Mouse (Mus musculus) embryonic facial prominence, embryonic 14.5 days (tissue): ENCODE results near the gene Irak3. TPM values are rescaled to one million over a fixed set of nuclear protein-coding genes. Genes with fewer than 3 reads are reported as not detected.

Experiments
- ATAC-seq: fragments of 200-750 bp; cut with Nextera tagmentation; 2 replicates; pipeline ENCODE4 v1.8.0; 2017; ENCODE audit warnings: low read depth, moderate number of reproducible peaks, moderate TSS enrichment
- DNase-seq: peaks from one replicate; pipeline ENCODE4 v3.0.0-alpha.2; 2015; ENCODE audit warnings: low spot score
- H3K27ac ChIP-seq: fragments of 300-500 bp; sonication (generic); replicated peaks from 2 replicates; pipeline ENCODE4 v1.5.1; 2014; ENCODE audit warnings: low read depth, mild to moderate bottlenecking, low read length, moderate library complexity
- H3K27me3 ChIP-seq: fragments of 300-500 bp; sonication (generic); replicated peaks from 2 replicates; pipeline ENCODE4 v1.6.1; 2014; ENCODE audit warnings: low read length; ENCODE audit not compliant: control insufficient read depth, insufficient read depth
- H3K36me3 ChIP-seq: fragments of 300-500 bp; sonication (generic); 2 replicates; pipeline ENCODE4 v1.6.1; 2014; ENCODE audit warnings: low read length, mixed read lengths; ENCODE audit not compliant: control insufficient read depth, insufficient read depth
- H3K4me1 ChIP-seq: fragments of 300-500 bp; sonication (generic); 2 replicates; pipeline ENCODE4 v1.6.1; 2014; ENCODE audit warnings: antibody characterized with exemption, low read length; ENCODE audit not compliant: control insufficient read depth, insufficient read depth
- H3K4me2 ChIP-seq: fragments of 300-500 bp; sonication (generic); 2 replicates; pipeline ENCODE4 v1.6.1; 2014; ENCODE audit warnings: low read depth, mild to moderate bottlenecking, low read length, moderate library complexity, mixed read lengths
- H3K4me3 ChIP-seq: fragments of 300-500 bp; sonication (generic); 2 replicates; pipeline ENCODE4 v1.5.1; 2014; ENCODE audit warnings: low read depth, mild to moderate bottlenecking, low read length
- H3K9ac ChIP-seq: fragments of 300-500 bp; sonication (generic); 2 replicates; pipeline ENCODE4 v1.6.1; 2014; ENCODE audit warnings: low read depth, mild to moderate bottlenecking, low read length, moderate library complexity, mixed read lengths
- H3K9me3 ChIP-seq: fragments of 300-500 bp; sonication (generic); 2 replicates; pipeline ENCODE4 v1.6.1; 2016; ENCODE audit warnings: low read length; ENCODE audit not compliant: control insufficient read depth
- WGBS: fragments of 180-500 bp; shearing (Covaris S2); extraction: QIAGEN DNeasy Blood & Tissue Kit; methylation state at CpG from one replicate; pipeline ENCODE4 v1.1.7; 2014; 5-methylcytosine and 5-hydroxymethylcytosine counted together
- polyA plus RNA-seq: library from polyadenylated mRNA; unstranded; fragments of >200 nt; fragmentation: Nextera tagmentation; extraction: Ambion mirVana; gene quantifications from 2 replicates; pipeline ENCODE4 v1.2.1, GENCODE M21; 2014

Gene Irak3
- polyA plus RNA-seq, 1 experiment from 2014 or later: 4.2 TPM

DNA sequence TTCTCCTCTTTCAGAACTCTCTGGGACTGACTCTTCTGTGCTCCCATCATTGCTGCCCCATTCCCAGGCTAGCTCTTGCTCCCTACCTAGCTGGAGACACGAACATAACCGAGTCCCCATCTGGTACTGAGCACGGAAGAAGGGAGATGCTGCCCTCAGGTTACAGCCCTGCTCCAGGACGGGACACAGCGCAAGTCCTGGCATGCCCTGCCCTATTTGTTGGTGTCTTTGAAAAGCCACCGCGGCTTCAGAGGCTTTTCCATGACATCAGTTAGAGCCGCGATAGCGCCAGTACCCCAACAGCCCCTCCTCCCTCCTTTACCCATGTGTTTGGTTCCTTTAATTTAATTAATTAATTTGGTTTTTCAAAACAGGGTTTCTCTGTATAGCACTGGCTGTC lies 39.1 kb downstream of the Irak3 start:
- H3K4me1 ChIP-seq: peaks cover 4% of the 10 kb centered on the region; the same call in 1 of the 2 replicates
- DNase-seq (no peak), ATAC-seq (no peak)
- no peaks in the 10 kb centered on the region for H3K9me3 ChIP-seq
- no peak overlapping the region for H3K9ac ChIP-seq
- WGBS: 84% methylated on average over 10 of the region's 10 CpGs
- H3K4me2 ChIP-seq: no peak overlapping the region
- H3K4me3 ChIP-seq: no peak overlapping the region
- H3K36me3 ChIP-seq: no peaks in the 10 kb centered on the region
- H3K27ac ChIP-seq: no peak overlapping the region
- no peaks in the 10 kb centered on the region for H3K27me3 ChIP-seq

DNA sequence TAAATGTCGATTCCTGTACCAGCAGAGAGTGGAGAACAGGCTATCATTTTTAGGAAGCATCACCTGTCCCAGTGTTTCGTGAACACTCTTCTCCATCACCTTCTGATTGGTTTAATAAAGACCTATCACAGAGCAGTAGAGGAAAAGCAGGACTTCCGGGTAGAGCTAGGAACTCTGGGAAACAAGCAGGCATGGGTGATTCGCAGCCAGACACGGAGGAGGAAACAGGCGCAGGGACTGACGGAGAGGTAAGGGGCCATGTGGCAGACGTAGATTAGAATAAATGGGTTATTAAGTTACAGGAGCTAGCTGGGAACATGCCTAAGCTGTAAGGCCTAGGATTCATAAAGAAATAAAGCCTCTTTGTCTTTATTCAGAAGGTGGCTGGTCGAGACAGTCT lies 41.4 kb downstream of the Irak3 start:
- ATAC-seq (no peak), DNase-seq (no peak)
- Histone ChIP-seq H3K36me3 (no peaks in the 10 kb centered on the region), H3K4me1 (peaks cover 4% of the 10 kb centered on the region; the same call in 1 of the 2 replicates), H3K4me3 (no peak overlapping the region), H3K27me3 (no peaks in the 10 kb centered on the region), H3K4me2 (no peak overlapping the region), H3K9me3 (no peaks in the 10 kb centered on the region), H3K9ac (no peak overlapping the region), H3K27ac (no peak overlapping the region)
- 64% methylated on average over 9 of the region's 9 CpGs for WGBS

- Histone ChIP-seq H3K36me3 (no peaks in the 10 kb centered on the region), H3K9ac (no peak overlapping the region), H3K27me3 (no peaks in the 10 kb centered on the region), H3K4me3 (no peak overlapping the region), H3K27ac (no peak overlapping the region), H3K4me1 (peaks cover 4% of the 10 kb centered on the region; the same call in 1 of the 2 replicates), H3K4me2 (no peak overlapping the region), H3K9me3 (peaks cover 3% of the 10 kb centered on the region; the same call in 1 of the 2 replicates)
- 88% methylated on average over 2 of the region's 2 CpGs for WGBS
- ATAC-seq (no peak), DNase-seq (no peak)
Measured at GRCm38 (mm10) chr10:120153911-120154310, 48.0 kb downstream of the Irak3 start.

GRCm38 (mm10) chr10:120151672-120152071 lies 50.3 kb downstream of the Irak3 start:
- Histone ChIP-seq H3K4me1 (no peaks in the 10 kb centered on the region), H3K36me3 (no peaks in the 10 kb centered on the region), H3K27me3 (no peaks in the 10 kb centered on the region), H3K4me3 (no peak overlapping the region), H3K9ac (no peak overlapping the region), H3K27ac (no peak overlapping the region), H3K9me3 (peaks cover 3% of the 10 kb centered on the region; the same call in 1 of the 2 replicates), H3K4me2 (no peak overlapping the region)
- no peak for ATAC-seq
- WGBS: 86% methylated on average over 7 of the region's 7 CpGs
- DNase-seq: no peak

GRCm38 (mm10) chr10:120140916-120141516 lies 60.9 kb downstream of the Irak3 start:
- Histone ChIP-seq H3K27me3 (no peaks in the 10 kb centered on the region), H3K9ac (no peak overlapping the region), H3K4me1 (no peaks in the 10 kb centered on the region), H3K36me3 (no peaks in the 10 kb centered on the region), H3K9me3 (peaks cover 18% of the 10 kb centered on the region), H3K4me3 (no peak overlapping the region), H3K27ac (no peak overlapping the region), H3K4me2 (no peak overlapping the region)
- ATAC-seq: no peak
- 72% methylated on average over 10 of the region's 10 CpGs for WGBS
- DNase-seq: no peak

GRCm38 (mm10) chr10:120140193-120140592 lies 61.7 kb downstream of the Irak3 start:
- no peak overlapping the region for H3K27ac ChIP-seq
- ATAC-seq (no peak), DNase-seq (no peak)
- H3K9ac ChIP-seq: no peak overlapping the region
- no peaks in the 10 kb centered on the region for H3K27me3 ChIP-seq
- peaks cover 16% of the 10 kb centered on the region for H3K9me3 ChIP-seq
- WGBS: 47% methylated on average over 4 of the region's 4 CpGs
- H3K4me3 ChIP-seq: no peak overlapping the region
- H3K36me3 ChIP-seq: no peaks in the 10 kb centered on the region
- no peak overlapping the region for H3K4me2 ChIP-seq
- no peaks in the 10 kb centered on the region for H3K4me1 ChIP-seq

- ATAC-seq (no peak), DNase-seq (no peak)
- no peaks in the 10 kb centered on the region for H3K9me3 ChIP-seq
- no peaks in the 10 kb centered on the region for H3K27me3 ChIP-seq
- H3K4me3 ChIP-seq: no peak overlapping the region
- H3K4me1 ChIP-seq: 0 out of 2 replicates have a peak, but pooled peaks cover 6% of the 10 kb centered on the region
- no peak overlapping the region for H3K27ac ChIP-seq
- no peak overlapping the region for H3K9ac ChIP-seq
- WGBS: 79% methylated on average over 12 of the region's 12 CpGs
- no peak overlapping the region for H3K4me2 ChIP-seq
- H3K36me3 ChIP-seq: no peaks in the 10 kb centered on the region
Measured at GRCm38 (mm10) chr10:120136020-120136562, 65.8 kb downstream of the Irak3 start.

DNA sequence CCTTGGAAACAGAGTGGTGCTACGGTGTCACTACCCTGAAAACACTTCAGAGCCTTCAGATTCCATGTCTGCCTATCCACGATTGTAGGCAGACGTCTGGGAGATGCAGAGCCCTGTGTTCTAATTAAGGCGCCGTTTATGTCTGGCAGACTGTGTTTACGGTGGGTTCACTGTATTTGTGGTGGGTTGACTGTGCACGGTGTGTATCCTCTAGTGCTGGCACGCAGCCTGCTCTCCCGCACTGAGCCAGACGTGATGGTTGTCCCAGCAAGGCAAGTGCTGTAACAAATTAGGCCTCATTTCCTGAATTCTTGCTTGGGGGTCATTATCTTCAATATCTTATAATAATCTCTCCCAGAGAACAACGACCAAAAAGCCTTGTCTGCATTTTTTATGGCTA lies 68.2 kb downstream of the Irak3 start:
- 43% methylated on average over 11 of the region's 11 CpGs for WGBS
- Histone ChIP-seq H3K9ac (no peak overlapping the region), H3K36me3 (no peaks in the 10 kb centered on the region), H3K4me3 (no peak overlapping the region), H3K27me3 (no peaks in the 10 kb centered on the region; the same call in 1 of the 2 replicates), H3K27ac (no peak overlapping the region), H3K9me3 (no peaks in the 10 kb centered on the region), H3K4me2 (no peak overlapping the region), H3K4me1 (0 out of 2 replicates have a peak, but pooled peaks cover 6% of the 10 kb centered on the region)
- ATAC-seq (no peak), DNase-seq (peak; percentile 31)

DNA sequence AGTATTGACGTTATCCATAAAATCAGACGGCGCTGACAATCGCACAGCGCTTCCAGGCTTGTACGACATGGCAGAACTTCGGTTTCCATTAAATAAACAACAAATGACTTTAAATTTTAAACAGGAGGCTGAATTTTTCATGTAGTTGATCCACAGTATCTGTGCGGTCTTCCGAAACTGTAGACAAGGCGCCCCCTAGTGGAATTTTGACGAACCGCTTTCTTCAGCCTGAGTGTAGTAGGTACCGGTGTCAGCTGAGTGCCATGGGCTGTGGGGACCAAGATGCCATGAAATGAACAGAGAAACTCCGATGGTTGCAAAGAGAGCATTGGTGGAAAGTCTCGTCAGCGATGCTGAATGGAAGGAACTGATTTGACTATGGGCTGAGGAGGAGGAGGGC lies 71.3 kb downstream of the Irak3 start:
- Histone ChIP-seq H3K27me3 (no peaks in the 10 kb centered on the region; the same call in 1 of the 2 replicates), H3K27ac (no peak overlapping the region), H3K4me1 (0 out of 2 replicates have a peak, but pooled peaks cover 6% of the 10 kb centered on the region), H3K4me2 (no peak overlapping the region), H3K9me3 (no peaks in the 10 kb centered on the region), H3K36me3 (no peaks in the 10 kb centered on the region), H3K9ac (no peak overlapping the region), H3K4me3 (no peak overlapping the region)
- peak; percentile 51 for DNase-seq
- WGBS: 65% methylated on average over 16 of the region's 16 CpGs
- no peak for ATAC-seq
